Mouse (Mus musculus) layer of hippocampus, adult 2 months (tissue): Measurements from ENCODE around the gene Srxn1. TPM values are rescaled to one million over a fixed set of nuclear protein-coding genes. Genes with fewer than 3 reads are reported as not detected.

Source experiments
- DNase-seq, 2 experiments: peaks; one replicate each; pipeline ENCODE4 v3.0.0; 2022; ENCODE audit warnings: low spot score in 2 of 2
- H3K27ac ChIP-seq: fragments of 200-600 bp; 2 replicates; pipeline ENCODE4 v1.8.1; 2022
- H3K4me3 ChIP-seq: fragments of 200-600 bp; 2 replicates; pipeline ENCODE4 v1.8.1; 2022; ENCODE audit warnings: mild to moderate bottlenecking
- CTCF ChIP-seq: fragments of 200-600 bp; conservative IDR thresholded peaks from 2 replicates; pipeline ENCODE4 v1.8.1; 2022; ENCODE audit warnings: antibody characterized with exemption, mild to moderate bottlenecking, moderate library complexity
- total RNA-seq, 2 experiments: library from RNA; stranded (reverse); gene quantifications; 2 replicates each; pipeline ENCODE4 v1.2.3; 2021

The Srxn1 gene
- total RNA-seq, 2 experiments from 2014 or later: 76.0 to 80.6 TPM

GRCm38 (mm10) chr2:152081641-152082448, 23.5 kb upstream of the Srxn1 start:
- peak in 1 of 2 experiments; percentile 63 for DNase-seq
- Histone ChIP-seq H3K27ac (peak overlapping the region; percentile 93), H3K4me3 (peak overlapping the region; percentile 51)
- TF ChIP-seq CTCF: no peak

GRCm38 (mm10) chr2:152082456-152083285, 22.6 kb upstream of the Srxn1 start:
- no peak for DNase-seq
- TF ChIP-seq CTCF: no peak
- Histone ChIP-seq H3K4me3 (peak overlapping the region; percentile 51), H3K27ac (peak overlapping the region; percentile 93)

GRCm38 (mm10) chr2:152083411-152083810, 21.9 kb upstream of the Srxn1 start:
- H3K4me3 ChIP-seq: peak overlapping the region; percentile 40
- no peak for TF ChIP-seq CTCF
- DNase-seq: no peak
- peak overlapping the region; percentile 57; the same call in 1 of the 2 replicates for H3K27ac ChIP-seq

GRCm38 (mm10) chr2:152084298-152084697, 21.0 kb upstream of the Srxn1 start:
- TF ChIP-seq CTCF: no peak
- no peak for DNase-seq
- peak overlapping the region; percentile 57; the same call in 1 of the 2 replicates for H3K27ac ChIP-seq
- H3K4me3 ChIP-seq: peak overlapping the region; percentile 40

GRCm38 (mm10) chr2:152085414-152085813, 19.9 kb upstream of the Srxn1 start:
- no peak overlapping the region for H3K27ac ChIP-seq
- TF ChIP-seq CTCF: no peak
- DNase-seq: no peak
- no peak overlapping the region for H3K4me3 ChIP-seq

GRCm38 (mm10) chr2:152086451-152086850, 18.9 kb upstream of the Srxn1 start:
- DNase-seq: no peak
- peak overlapping the region; percentile 82 for H3K27ac ChIP-seq
- peak; percentile 52 for TF ChIP-seq CTCF
- no peak overlapping the region for H3K4me3 ChIP-seq

GRCm38 (mm10) chr2:152087111-152087510, 18.2 kb upstream of the Srxn1 start:
- DNase-seq: no peak
- H3K4me3 ChIP-seq: no peak overlapping the region
- no peak for TF ChIP-seq CTCF
- H3K27ac ChIP-seq: peak overlapping the region; percentile 82

GRCm38 (mm10) chr2:152089078-152089477, 16.2 kb upstream of the Srxn1 start:
- no peak overlapping the region for H3K27ac ChIP-seq
- H3K4me3 ChIP-seq: no peak overlapping the region
- peak; percentile 96 for TF ChIP-seq CTCF
- peak in 1 of 2 experiments; percentile 70 for DNase-seq

- no peak overlapping the region for H3K27ac ChIP-seq
- TF ChIP-seq CTCF: no peak
- no peak overlapping the region for H3K4me3 ChIP-seq
- no peak for DNase-seq
These were observed 15.7 kb upstream of the Srxn1 start for GRCm38 (mm10) chr2:152089581-152089980.

- H3K4me3 ChIP-seq: no peak overlapping the region
- TF ChIP-seq CTCF: no peak
- DNase-seq: no peak
- no peak overlapping the region for H3K27ac ChIP-seq
These were observed 14.8 kb upstream of the Srxn1 start for GRCm38 (mm10) chr2:152090486-152090885.

GRCm38 (mm10) chr2:152091342-152092056, 13.8 kb upstream of the Srxn1 start:
- no peak for TF ChIP-seq CTCF
- Histone ChIP-seq H3K27ac (no peak overlapping the region; the same call in 1 of the 2 replicates), H3K4me3 (no peak overlapping the region)
- no peak for DNase-seq

GRCm38 (mm10) chr2:152092927-152093326, 12.4 kb upstream of the Srxn1 start:
- TF ChIP-seq CTCF: peak; percentile 22
- no peak for DNase-seq
- H3K4me3 ChIP-seq: peak overlapping the region; percentile 36; the same call in 1 of the 2 replicates
- peak overlapping the region; percentile 59 for H3K27ac ChIP-seq

- no peak for DNase-seq
- no peak for TF ChIP-seq CTCF
- H3K27ac ChIP-seq: peak overlapping the region; percentile 20; the same call in 1 of the 2 replicates
- H3K4me3 ChIP-seq: peak overlapping the region; percentile 31
These were observed 11.9 kb upstream of the Srxn1 start for GRCm38 (mm10) chr2:152093356-152093792.
